Mouse (Mus musculus) cerebellum, adult 8-10 months (tissue): Measurements from ENCODE around the gene Cnksr3.

Experiments
- DNase-seq: peaks from one replicate; pipeline ENCODE4 v3.0.0; 2022

Cnksr3 gene

DNA sequence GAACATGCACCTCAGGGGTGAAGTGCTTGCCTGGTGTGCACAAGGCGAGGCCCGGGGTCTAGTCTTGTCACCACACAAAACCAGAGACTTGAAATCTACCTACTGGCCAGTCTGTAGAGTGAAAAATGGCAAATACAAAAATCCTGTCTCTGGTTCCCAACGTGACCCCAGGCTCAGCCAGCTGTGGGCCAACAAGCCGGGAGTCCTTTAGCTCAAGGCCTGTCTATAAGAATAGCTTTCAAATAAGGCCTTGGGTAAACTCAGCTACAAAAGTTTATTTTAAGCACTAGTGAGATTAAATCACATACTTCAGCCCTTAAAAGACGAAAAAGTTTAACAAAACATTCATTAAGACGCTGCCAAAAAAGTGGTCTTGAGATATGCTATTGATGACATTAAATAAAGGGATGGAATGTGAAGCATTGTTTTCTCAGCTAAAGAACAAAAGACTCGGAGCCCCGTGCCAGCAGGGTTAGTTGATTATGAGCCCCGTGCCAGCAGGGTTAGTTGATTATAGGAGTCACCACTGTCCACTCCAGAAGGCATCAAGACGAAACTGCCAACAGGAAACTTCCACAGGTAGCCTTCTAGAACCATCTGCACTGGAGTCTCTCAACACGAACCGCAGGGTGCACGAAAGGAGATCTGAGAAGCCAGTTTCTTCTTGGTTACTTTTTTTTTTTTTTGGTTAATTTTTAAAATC, 67.8 kb downstream of the Cnksr3 start:
- DNase-seq, result no peak

DNA sequence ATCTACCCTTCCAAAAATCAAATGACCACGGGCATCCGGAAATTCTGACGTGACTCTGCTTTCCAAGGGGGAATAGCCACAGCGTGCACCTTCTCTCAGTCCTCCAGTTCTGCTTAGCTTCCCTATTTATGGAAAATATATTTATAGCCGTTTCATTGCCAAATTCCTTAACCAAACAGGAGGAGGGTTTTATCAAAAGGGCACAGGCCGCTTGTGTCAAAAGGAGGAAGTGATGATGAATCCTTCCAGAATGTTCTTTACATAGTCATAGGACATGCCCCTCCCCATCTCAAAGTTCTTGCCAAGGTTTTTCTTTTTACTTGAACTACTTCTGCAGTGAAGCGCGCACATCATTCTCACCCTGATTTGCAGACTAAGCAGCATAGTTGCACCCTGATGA, 69.8 kb downstream of the Cnksr3 start:
- DNase-seq, result no peak

DNA sequence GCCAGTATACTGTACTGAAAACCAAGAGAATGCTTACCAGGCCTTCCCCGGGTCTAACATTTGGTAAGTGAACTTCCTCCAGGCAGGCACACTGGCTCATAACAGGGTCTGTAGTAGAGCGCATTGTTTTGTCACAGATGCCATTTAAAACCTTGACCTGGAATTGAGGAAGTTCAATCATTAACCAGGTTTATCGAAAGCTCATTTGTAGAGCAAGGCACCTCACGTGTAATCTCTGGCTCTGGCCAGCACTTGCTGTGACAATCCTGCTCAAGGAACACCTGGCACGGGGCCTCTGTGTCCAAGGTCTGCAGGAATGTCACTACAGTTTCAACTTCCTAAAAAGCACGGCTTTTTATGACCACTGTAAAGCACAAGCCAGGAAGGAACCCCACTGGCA, 71.8 kb downstream of the Cnksr3 start:
- DNase-seq, result no peak

DNA sequence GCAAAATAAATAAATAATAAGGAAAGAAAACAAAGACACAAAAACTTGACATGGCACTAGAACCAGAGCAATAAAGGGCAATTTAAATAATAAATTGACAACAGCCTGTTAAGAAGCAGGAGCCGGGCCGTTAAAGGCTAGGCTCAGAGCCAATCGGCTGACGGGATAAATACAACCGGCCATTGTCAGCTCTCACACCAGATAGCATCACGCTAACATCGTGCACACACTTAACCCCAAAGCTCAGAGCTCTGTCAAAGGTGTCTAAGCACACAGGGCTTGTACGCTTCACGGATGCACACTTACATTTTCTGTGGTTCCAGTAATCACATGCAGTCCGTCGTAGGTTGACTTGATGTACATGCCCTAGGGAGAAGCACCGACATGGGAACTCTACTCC, 74.0 kb downstream of the Cnksr3 start:
- DNase-seq, result no peak

DNA sequence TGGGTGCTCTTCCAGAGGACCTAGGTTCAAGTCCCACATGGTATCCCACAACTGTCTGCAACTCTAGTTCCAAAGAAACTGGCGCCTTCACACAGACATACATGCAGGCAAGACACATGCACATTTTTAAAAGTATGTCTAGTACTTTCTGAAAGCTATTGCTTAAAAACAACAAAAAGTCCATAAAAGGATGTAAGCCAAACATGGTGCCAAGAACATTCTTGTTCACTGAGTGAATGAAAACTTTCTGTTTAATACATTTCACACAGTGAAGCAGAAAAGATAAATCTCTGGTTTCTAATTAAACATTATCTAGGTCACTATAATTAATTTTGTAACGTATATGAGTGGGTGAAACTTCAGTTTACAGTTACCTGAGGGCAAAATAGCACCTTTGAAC, 76.3 kb downstream of the Cnksr3 start:
- no peak for DNase-seq

DNA sequence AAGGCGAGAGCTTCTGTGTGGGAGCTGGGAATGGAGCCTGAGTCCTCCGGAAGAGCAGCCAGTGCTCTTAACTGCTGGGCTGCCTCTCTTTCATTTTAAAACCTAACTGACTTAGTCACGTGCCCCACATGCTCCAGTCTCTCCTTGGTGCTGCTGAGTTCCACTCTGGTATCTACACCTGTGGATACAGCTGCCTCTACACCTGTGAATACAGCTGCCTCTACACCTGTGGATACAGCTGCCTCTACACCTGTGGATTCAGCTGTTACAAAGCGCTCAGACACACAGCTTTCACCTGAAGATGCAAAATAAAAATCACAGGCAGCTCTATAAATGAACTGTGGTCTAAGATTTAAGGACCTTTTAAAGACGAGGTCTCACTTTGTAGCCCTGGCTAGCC, 79.0 kb downstream of the Cnksr3 start:
- DNase-seq, result no peak

DNA sequence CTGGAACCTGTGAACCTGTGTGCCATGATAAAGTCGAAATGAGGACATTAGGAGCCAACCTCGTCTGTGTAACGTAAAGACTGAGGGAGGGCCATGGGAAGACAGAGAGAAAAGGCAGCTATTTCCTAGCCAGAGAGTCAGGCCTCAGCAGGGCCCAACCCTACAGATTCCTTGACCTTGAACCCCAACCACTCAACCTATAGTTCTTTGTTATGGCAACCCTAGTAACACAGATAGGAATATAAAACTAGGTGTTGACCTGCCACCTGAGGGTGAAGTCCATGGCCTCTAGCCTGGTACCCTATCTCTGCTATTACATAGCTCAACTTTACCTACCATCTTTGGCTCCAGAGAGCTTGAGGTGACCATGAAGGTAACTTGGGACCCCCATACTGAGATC, 80.6 kb downstream of the Cnksr3 start:
- no peak for DNase-seq

DNA sequence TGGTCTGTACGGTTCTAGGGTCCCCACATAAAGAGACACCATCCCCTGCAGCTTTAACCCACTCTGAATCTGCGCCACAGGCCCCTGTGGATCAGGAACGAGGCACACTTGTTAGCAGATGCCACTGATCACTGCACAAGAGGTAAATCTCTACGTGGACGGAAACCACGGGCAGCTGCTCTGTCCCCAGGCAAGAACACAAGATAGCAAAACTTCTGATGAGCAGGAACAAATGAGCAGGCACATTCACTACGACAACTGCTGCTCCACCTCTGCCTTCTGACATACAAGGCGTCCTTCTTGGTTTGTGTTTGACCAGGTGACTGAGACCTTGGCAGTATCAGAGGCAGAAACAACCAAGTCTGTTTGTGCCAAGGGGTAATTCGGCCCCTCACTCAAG, 84.2 kb downstream of the Cnksr3 start:
- no peak for DNase-seq

DNA sequence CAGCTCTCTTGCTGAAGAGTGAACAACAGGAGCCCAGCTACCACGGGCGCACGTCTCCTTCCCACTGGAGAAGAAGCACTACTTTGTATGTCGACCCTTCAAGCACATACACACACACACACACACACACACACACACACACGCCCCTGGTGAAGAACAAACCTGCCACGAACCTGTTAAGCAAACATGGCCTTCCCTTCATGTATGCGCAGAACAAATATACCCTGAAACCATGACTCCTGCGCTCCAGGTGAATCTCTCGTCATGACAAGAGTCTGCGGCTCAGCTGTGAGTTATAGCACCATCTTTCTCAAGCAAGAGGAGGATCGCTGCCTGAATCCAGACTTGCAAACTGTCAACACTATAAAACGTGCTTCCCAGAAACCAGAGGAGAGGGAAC, 85.2 kb downstream of the Cnksr3 start:
- DNase-seq, result no peak

DNA sequence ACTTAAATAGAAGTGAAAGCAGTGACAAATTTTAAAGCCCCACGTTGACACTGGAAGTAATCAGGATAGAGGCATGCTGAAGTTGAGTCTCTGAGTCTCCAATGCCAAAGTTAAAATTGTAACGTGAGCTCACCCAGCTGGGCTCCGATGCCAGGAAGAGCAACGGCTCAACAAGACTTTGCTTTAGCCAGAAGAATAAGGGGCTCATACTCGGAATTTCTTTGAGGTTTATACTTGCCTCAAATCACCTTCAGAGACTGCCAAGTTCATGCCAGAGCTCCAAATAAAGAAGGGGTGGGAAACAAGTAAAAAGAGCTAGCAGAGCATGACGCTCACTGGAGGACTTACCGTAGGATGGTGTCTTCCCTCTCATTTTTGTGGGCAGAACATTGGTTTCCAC, 85.8 kb downstream of the Cnksr3 start:
- DNase-seq, result no peak

DNA sequence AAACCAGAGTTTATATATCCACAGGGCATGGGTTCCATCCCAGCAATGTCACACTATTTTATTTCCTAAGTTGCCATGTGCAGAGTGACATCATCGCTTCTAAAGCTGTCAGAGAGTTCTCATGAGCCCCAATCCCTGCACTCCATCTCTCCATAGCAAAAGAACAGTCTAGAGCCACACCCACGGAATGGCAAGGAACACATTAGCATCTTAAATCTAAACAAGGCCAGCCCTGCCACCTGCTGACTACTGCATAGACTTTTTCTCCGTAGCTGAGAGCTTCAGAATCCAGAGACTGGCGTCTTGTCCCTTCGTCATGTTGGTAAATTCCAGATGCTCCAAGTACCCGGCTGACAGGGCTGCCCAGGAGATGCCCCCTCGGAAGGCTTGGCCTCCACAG, 87.0 kb downstream of the Cnksr3 start:
- DNase-seq, result no peak

DNA sequence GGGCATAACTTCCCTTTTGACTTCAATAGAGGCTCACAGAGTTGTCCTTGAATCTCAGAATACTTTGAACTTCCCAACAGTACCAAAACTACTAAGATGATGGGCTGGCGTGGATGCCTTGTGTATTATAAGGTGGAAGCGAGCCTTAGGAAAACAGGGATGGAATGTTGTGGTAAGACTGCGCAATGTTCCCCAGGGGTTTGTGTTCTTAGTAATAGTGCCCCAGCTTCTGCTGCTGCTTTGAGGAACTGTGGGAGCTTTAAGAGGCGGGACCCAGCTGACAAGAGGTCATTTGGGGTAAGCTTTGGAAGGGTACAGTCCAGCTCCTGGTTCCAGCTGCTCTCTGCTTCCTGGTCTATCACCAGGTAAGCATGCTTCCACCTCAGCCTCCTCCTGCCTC, 89.7 kb downstream of the Cnksr3 start:
- DNase-seq, result no peak

DNA sequence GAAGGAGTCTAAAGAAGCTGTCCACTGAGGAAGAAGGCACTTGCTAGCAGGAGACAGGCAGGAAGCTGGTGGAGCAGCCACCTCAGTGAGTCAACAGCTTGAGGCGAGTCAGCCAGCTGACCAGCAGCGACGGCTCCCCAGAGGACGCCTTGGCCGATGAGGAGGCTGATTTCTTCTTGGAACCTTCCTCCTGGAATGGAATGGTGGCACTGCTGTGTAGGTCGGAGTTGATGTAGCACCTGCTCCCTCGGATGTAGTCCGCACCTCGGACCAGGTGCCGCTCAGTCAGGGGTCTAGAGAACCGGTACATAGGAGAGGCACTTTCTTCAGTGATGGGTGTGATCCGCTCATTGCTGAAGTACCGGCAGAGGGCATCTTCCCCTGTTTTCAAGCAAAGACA, 91.8 kb downstream of the Cnksr3 start:
- peak; percentile 61 for DNase-seq

DNA sequence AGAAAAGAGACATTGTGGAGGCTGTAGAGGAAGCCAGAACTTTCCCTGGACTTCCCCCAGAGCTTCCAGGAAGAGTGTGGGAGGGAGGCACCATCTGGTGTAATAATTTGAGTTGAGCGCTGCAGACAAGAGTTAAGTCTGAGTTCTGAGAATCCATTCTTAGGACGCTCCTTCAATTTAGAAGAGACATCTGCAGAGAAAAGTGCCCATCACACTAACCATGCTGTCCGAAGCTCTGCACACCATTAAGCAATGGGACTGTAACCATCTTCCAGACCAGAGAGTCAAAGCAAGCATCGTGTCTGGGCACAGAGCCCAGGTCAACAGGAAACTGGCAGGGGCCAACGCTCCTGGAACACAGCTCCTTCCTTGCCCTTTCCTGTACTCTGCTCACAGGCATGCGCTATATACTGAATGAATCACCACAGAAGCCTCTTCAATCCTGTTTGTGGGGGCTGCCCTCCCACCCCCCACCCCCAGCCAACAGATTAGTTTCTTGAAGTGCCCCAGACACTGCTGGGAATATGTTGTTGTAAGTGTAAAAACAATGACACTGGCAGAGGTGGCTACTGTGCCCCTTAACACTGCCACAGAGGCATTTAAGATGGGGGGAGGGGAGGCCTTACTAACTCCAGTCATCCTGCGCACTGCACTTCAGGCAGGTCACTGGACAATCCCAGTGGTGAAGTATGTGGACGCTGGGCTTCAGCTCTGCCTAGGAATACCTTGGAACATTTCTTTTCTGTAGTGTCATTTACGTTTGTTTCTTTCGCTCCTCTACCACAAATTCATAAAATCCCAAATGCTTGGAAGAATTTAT, 93.6 kb downstream of the Cnksr3 start:
- DNase-seq, result peak; percentile 90

DNA sequence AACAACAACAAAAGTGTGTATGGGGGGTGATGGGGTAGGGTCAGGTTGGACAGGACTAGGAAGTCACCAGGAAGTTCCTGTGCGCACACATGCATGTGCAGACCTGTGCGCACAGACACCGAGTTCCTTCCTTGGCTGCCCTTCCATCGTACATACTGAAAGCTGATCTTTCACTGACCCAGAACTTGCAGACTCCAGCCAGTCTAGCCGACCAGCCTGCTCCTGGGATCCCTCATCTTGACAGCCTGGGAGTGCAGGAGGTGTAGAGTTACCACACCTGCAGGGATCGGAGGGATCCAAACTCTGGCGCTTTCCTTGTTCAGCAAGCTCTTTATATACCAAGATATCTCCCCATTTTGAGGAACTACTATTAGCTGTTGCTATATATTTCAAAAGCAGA, 94.3 kb downstream of the Cnksr3 start:
- no peak for DNase-seq

DNA sequence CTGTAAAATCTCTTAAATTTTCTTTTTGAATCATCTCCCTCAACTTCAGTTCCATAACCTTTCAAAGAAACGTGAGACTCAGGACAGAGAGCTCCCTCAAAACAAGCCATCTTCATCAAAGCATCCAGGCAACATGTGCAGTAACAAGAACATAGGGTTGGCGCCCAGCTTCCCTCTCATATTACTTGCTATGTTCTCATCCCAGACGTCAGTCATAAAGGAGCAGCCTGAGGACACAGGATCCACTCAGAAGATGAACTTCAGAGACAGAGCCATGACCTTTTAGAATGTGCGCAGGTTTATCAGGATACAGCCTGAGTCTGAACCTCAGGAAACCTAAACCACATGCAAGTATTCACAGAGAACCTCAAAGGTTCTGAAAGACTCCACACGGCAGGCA, 97.2 kb downstream of the Cnksr3 start:
- DNase-seq, result no peak

DNA sequence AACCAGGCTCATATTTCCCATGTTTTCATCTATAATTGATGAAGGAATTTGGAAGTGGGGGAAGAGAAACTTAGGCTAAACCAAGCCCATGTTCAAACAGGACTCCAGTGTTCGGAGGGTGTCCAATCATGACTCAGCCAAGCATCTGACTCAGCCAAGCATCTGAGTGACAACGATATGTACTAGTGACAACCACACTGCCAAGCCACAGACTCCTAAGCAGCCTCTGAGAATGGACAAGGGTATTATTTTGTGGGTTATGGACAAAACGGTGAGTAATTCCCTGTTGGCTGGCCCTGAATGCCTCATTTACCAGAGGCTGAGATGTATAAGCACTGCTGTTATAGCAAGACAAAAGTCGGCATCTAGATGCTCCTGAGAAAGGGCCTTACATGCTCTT, 98.3 kb downstream of the Cnksr3 start:
- DNase-seq, result no peak

DNA sequence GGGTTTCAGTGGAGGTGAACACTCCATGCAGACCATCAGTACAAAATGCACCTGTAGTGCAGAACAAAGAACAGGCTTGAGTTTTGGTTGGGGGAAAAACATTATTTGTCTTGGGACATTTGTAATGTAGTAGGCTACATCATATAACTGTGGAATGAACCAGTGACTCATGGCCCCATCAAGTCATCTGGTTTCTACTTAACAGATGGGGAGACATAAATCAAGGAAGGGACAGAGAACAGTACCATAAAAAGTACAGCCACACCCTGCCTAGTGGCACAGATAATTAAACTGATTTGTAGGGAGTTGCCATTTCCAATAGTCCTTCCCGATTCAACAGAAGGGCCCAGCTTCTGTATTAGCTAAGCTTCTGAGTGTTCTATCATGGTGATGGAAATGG, 98.9 kb downstream of the Cnksr3 start:
- DNase-seq, result no peak

DNA sequence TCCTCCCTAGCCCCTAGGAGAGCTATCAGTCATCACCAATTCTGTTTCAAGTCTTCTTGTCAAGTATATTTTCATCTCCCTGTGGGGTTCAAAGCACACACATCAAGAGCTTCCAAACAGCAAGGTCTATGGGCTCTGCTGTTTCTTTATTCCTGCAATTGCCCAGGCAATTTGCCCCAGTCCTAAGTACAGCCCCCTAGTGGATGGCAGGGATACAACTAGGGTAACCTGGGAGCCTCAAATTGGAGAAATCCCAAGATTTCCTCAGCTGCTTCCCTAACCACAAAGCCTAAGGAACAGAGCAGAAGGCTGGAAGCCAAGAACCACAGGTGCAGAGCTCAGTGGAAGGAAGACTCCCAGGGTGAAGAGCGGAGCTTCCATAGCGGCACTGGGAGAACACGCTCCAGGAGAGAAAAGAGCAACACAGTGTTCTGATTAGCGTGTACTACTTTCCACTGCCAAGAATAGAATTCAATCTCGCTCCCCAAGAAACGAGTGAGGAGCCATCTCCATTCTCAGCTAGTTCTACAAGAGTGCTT, 100.5 kb downstream of the Cnksr3 start:
- DNase-seq, result peak; percentile 81

DNA sequence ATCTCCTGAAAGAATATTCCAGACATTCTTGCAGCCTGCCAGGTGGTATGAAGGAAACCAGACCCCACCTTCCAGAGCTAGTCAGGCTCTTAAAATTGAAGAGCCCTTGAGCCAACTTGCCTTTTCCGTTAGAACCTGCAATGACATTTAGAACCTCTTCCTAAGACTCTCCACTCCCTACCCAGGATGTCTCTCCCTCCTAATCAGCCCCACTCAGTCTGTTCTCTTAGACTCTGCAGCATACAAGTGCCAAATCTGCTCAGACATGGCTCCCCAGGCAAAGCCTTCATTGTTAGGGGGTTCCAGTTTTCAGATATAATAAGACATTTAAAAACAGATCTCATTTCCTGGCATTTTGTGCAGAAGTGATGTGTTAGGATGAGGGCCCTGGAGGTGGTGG, 108.2 kb downstream of the Cnksr3 start:
- no peak for DNase-seq

DNA sequence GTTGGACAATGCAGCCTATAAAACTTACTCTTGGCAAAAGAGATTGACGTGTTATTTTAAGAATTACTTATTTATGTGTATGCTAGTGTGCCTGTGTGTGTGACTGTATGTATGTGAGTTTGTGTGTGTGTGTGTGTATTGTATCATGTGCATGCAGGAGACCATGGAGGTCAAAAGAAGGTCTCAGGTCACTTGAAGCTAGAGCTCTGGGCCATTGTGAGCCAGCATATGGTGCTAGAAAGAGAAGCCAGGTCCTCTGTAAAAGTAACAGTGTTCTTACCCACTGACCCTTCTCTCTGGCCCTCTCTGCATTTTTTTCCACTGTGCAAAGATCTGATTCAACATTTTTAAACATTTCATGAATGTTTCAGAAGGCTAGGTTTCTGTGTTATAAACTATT, 134.1 kb downstream of the Cnksr3 start:
- DNase-seq, result no peak

DNA sequence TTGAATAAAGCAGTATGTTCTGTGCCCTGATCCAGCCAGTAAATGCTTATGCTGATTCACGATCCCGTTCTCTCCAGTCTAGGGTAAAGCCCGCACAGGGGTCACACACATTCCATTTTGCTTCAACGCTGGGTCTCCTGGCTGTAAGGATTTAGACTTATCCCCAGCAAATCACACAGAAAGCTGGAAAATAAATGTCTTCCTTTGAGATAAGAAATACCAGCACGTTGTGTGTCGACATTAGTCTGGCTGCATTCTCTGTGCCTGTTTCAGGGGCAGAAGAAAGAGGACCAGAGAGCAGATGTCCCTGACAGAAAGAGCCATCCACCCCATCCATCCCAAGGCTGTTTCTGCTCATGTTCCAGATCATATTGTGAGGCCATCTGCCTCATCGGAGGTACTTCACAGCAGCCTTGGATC, 134.6 kb downstream of the Cnksr3 start:
- peak; percentile 81 for DNase-seq

DNA sequence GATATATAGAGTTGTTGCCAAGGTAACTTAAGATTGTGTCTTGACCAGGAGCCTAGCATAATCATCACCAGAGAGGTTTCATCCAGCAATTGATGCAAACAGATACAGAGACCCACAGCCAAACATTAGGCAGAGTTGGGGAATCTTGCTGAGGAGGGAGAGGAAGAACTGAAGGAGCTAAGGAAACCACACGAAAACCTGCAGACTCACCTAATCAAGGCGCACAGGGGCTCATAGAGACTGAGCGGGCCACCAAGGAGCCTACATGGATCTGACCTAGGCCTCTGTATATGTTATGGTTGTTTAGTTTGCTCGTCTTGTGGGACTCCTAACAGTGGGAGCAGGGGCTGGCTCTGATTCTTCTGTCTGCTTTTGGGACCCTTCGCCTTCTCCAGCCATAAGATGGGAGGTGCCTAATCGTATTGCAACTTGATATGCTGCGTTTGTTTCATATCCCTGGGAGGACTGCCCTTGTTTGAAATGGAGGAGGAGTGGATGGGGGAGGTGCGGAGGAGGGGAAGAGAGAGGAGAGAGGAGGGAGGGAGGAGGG, 135.3 kb downstream of the Cnksr3 start:
- DNase-seq, result peak; percentile 66

DNA sequence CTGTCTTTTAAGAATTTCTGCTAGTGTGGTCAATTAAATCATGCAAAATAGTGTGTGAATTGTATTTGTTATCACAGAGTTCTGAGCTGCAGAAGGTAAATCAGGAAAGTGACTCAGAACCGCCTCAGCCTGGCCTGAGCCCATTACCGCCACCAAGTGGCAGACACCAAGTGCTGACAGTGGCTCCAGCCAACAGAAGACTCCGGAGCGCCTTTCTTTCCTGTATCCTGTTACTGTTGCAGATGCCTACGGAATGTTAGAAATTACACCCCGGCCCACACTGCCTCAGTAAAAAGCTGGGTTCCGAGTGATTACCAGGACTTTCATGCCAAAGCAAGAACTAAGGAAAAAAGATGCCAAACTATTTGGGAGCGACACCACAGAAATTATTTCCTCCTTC, 135.8 kb downstream of the Cnksr3 start:
- DNase-seq, result peak; percentile 87
